Mouse (Mus musculus): ENCODE measurements at regions not wholly inside any gene's neighbourhood (a gene's known extent, or its start where the extent isn't known, plus 50 kb on each side); places are given as distances from the start of the nearest gene placed in this dataset.
"Not testable (repeated sequence)": the region's sequence is repeated elsewhere in the genome, so short reads cannot be mapped to it uniquely, and the experiment has no call there.

- DNase-seq: no peak
These were observed 87.3 kb downstream of the Gm11077 start for GRCm38 (mm10) chr6:140816359-140816758.

- DNase-seq: no peak
These were observed 87.7 kb downstream of the Gm11077 start for GRCm38 (mm10) chr6:140816831-140817230.

GRCm38 (mm10) chr6:140819451-140819878 is 90.4 kb downstream of the Gm11077 start:
- no peak for DNase-seq

- DNase-seq: no peak
These were observed 97.4 kb downstream of the Gm11077 start for GRCm38 (mm10) chr6:140826522-140826921.

GRCm38 (mm10) chr6:140827651-140828050 is 98.6 kb downstream of the Gm11077 start:
- DNase-seq: no peak

GRCm38 (mm10) chr6:140843292-140843991 is 114.4 kb downstream of the Gm11077 start:
- DNase-seq: no peak

- no peak for DNase-seq
These were observed 118.1 kb downstream of the Gm11077 start for GRCm38 (mm10) chr6:140847165-140847564.

- DNase-seq: peak; percentile 54
These were observed 123.3 kb downstream of the Gm11077 start for GRCm38 (mm10) chr6:140852420-140852819.

GRCm38 (mm10) chr6:140853508-140853907 is 124.4 kb downstream of the Gm11077 start:
- no peak for DNase-seq

- DNase-seq: no peak
These were observed 125.6 kb downstream of the Gm11077 start for GRCm38 (mm10) chr6:140854691-140855090.

GRCm38 (mm10) chr6:140856468-140857117 is 127.5 kb downstream of the Gm11077 start:
- DNase-seq: no peak

GRCm38 (mm10) chr6:140857118-140857746 is 128.1 kb downstream of the Gm11077 start:
- no peak for DNase-seq

GRCm38 (mm10) chr6:140869523-140869922 is 140.4 kb downstream of the Gm11077 start:
- not testable (repeated sequence) for DNase-seq

- no peak for DNase-seq
These were observed 145.7 kb downstream of the Gm11077 start for GRCm38 (mm10) chr6:140874831-140875230.

- DNase-seq: no peak
These were observed 154.6 kb downstream of the Gm11077 start for GRCm38 (mm10) chr6:140883651-140884050.

- no peak for DNase-seq
These were observed 159.5 kb downstream of the Gm11077 start for GRCm38 (mm10) chr6:140888610-140889009.

- peak; percentile 70 for DNase-seq
These were observed 161.0 kb downstream of the Gm11077 start for GRCm38 (mm10) chr6:140890060-140890459.

GRCm38 (mm10) chr6:140890591-140890990 is 161.5 kb downstream of the Gm11077 start:
- DNase-seq: no peak

GRCm38 (mm10) chr6:140894467-140894866 is 165.4 kb downstream of the Gm11077 start:
- peak; percentile 87 for DNase-seq

GRCm38 (mm10) chr6:140895441-140895840 is 166.4 kb downstream of the Gm11077 start:
- DNase-seq: peak; percentile 81

- DNase-seq: no peak
These were observed 168.0 kb downstream of the Gm11077 start for GRCm38 (mm10) chr6:140897111-140897510.

- DNase-seq: no peak
These were observed 195.4 kb downstream of the Gm11077 start for GRCm38 (mm10) chr6:140924319-140924981.

GRCm38 (mm10) chr6:140927616-140928015 is 198.5 kb downstream of the Gm11077 start:
- no peak for DNase-seq
